Mouse (Mus musculus) v-Abl transformed pro-B cells (cell line): ENCODE results near the gene Aif1.

Source experiments
- in situ Hi-C, 2 experiments: fragments of 400-800 bp; cut with MboI; formaldehyde crosslinking; loops; one replicate each; pipeline ENCODE4 v1.15.1; 2025; ENCODE audit not compliant: unreplicated experiment in 2 of 2

The Aif1 gene

GRCm38 (mm10) chr17:35175968-35176367 lies at the start of gene Aif1:
Gene Aif1, minus strand, starts transcription at chr17:35176068.
- in situ Hi-C loops = loop anchor here (5.0 kb wide), 1 partner anchor 56 kb away; the partner anchor contains the start of gene Atp6v1g2 (in 2 of the 2)

- in situ Hi-C loops = no loop called here
Observed at GRCm38 (mm10) chr17:35225456-35225855, 49.6 kb upstream of the Aif1 start.

- in situ Hi-C loops = no loop called here
Observed at GRCm38 (mm10) chr17:35224641-35225040, 48.8 kb upstream of the Aif1 start.

- in situ Hi-C loops = no loop called here
Observed at GRCm38 (mm10) chr17:35222299-35222698, 46.4 kb upstream of the Aif1 start.

GRCm38 (mm10) chr17:35220156-35220952 lies 44.5 kb upstream of the Aif1 start, which contains the start of gene Gm16181:
Gene Gm16181, plus strand, starts transcription at chr17:35220834.
- in situ Hi-C loops = no loop called here

- in situ Hi-C loops = no loop called here
Observed at GRCm38 (mm10) chr17:35219601-35220041, 43.8 kb upstream of the Aif1 start.

- in situ Hi-C loops = no loop called here
Observed at GRCm38 (mm10) chr17:35218516-35219193, 42.8 kb upstream of the Aif1 start.

GRCm38 (mm10) chr17:35213071-35213470 lies 37.2 kb upstream of the Aif1 start:
- in situ Hi-C loops = no loop called here

GRCm38 (mm10) chr17:35210593-35210992 lies 34.7 kb upstream of the Aif1 start:
- in situ Hi-C loops = no loop called here

- in situ Hi-C loops = no loop called here
Observed at GRCm38 (mm10) chr17:35209785-35210535, 34.1 kb upstream of the Aif1 start.

- in situ Hi-C loops = no loop called here
Observed at GRCm38 (mm10) chr17:35205380-35205769, 29.5 kb upstream of the Aif1 start.

GRCm38 (mm10) chr17:35204494-35205379 lies 28.9 kb upstream of the Aif1 start, which contains the start of gene Lta:
Gene Lta, minus strand, starts transcription at chr17:35205351.
- in situ Hi-C loops = no loop called here

GRCm38 (mm10) chr17:35202442-35202841 lies 26.6 kb upstream of the Aif1 start:
- in situ Hi-C loops = no loop called here

GRCm38 (mm10) chr17:35201787-35202186 lies 25.9 kb upstream of the Aif1 start, which contains the start of gene Tnf:
Gene Tnf, minus strand, starts transcription at chr17:35202007.
- in situ Hi-C loops = no loop called here

GRCm38 (mm10) chr17:35201128-35201527 lies 25.3 kb upstream of the Aif1 start:
- in situ Hi-C loops = no loop called here

GRCm38 (mm10) chr17:35200398-35200797 lies 24.5 kb upstream of the Aif1 start:
- in situ Hi-C loops = no loop called here

GRCm38 (mm10) chr17:35198946-35199345 lies 23.1 kb upstream of the Aif1 start:
- in situ Hi-C loops = no loop called here

GRCm38 (mm10) chr17:35198029-35198428 lies 22.2 kb upstream of the Aif1 start:
- in situ Hi-C loops = no loop called here

GRCm38 (mm10) chr17:35197126-35197525 lies 21.3 kb upstream of the Aif1 start:
- in situ Hi-C loops = no loop called here

GRCm38 (mm10) chr17:35196321-35196641 lies 20.4 kb upstream of the Aif1 start:
- in situ Hi-C loops = no loop called here
